Mouse (Mus musculus) lung, postnatal 0 days (tissue): ENCODE data around the gene Oxsr1.

Experiments
- CTCF ChIP-seq: IDR thresholded peaks from 2 replicates; pipeline ENCODE4 v1.5.1; 2016; ENCODE audit warnings: antibody characterized with exemption, mild to moderate bottlenecking
- EP300 ChIP-seq: IDR thresholded peaks from 2 replicates; pipeline ENCODE4 v1.6.1; 2016; ENCODE audit warnings: antibody characterized with exemption, mild to moderate bottlenecking, control low read depth

GRCm38 (mm10) chr9:119328488-119328887 is 6.3 kb upstream of the Oxsr1 start:
- TF ChIP-seq CTCF (no peak), EP300 (no peak)
